Mouse (Mus musculus) ES-E14 (cell line): ENCODE data around the gene Synpr.

Experiments used
- CHD2 ChIP-seq: IDR thresholded peaks from 2 replicates; pipeline ENCODE4 v1.6.1; 2014; ENCODE audit warnings: mild to moderate bottlenecking, low read depth, low read length, inconsistent platforms
- HCFC1 ChIP-seq: IDR thresholded peaks from 2 replicates; pipeline ENCODE4 v1.6.1; 2012; ENCODE audit warnings: low read length, inconsistent platforms, borderline replicate concordance; ENCODE audit not compliant: insufficient read depth
- MAFK ChIP-seq: IDR thresholded peaks from 2 replicates; pipeline ENCODE4 v1.6.1; 2014; ENCODE audit warnings: mild to moderate bottlenecking, low read depth, low read length, inconsistent platforms; ENCODE audit not compliant: insufficient read depth
- ZC3H11A ChIP-seq: IDR thresholded peaks from 2 replicates; pipeline ENCODE4 v1.6.1; 2012; ENCODE audit warnings: low read depth, mild to moderate bottlenecking, inconsistent platforms, low read length, borderline replicate concordance
- ZNF384 ChIP-seq: IDR thresholded peaks from 2 replicates; pipeline ENCODE4 v1.6.1; 2012; ENCODE audit warnings: low read depth, low read length, inconsistent platforms

DNA sequence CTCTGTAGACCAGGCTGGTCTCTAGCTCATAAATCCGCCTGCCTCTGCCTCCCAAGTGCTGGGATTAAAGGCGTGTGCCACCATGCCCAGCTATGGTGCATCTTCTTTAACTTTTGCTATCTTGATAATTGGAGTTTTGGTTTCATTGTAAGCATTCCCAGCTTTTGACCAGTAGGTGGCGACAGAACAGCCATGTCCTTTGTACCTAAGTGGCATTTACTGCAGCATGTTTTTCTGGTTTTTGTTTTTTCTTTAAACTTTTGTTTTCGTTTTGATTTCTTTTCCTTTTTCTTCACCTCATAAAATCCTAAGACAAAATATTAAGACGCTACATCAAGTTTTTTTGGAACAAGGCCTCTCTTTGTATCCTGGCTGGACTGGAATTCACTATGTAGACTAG lies 69.6 kb downstream of the Synpr start:
- TF ChIP-seq HCFC1 = no peak
- TF ChIP-seq CHD2 = no peak
- TF ChIP-seq ZNF384 = no peak
- no peak for TF ChIP-seq ZC3H11A
- no peak for TF ChIP-seq MAFK
